Mouse (Mus musculus): ENCODE data around the gene Gm28035. TPM values are rescaled to one million over a fixed set of nuclear protein-coding genes. Genes with fewer than 3 reads are reported as not detected.

Gene Gm28035
- polyA plus RNA-seq, 1 experiment from 2014 or later: 0.18 TPM

DNA sequence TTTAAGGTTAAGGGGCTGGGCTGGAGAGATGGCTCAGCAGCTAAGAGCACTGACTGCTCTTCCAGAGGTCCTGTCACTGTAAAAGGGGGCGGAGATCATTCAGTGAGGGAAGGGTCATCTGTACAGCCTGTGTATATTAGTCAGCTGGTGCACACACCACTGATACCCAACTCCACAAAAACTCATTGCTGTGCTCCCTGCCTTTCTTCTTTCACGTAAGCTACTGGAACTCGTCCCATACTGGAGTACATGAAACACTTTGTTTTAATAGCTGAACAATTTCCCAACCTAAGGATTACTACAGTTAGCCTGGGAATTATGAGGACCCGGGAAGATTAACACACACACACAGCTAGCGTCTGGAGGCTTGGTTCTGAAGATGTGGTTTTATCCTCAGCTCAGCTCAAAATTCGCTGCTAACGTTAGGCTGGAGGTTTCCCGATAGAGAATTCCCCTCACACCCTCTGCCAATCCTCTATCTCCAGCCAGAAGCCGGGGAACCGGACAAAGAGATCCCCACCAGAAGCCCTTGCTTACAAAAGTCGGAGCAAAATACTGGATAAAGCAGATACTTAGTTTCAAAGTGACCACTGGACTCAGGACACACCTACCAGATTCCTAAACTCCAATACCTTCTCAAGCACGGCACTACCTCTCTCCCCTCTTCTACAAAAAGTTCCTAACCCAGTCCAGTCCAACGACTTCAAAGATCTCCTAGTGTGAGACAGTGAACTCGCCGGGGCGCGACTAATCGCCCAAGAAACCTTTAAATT lies 3.8 kb upstream of the Gm28035 start:
- Histone ChIP-seq H3K27ac (ENCODE audit: low read length) (peak overlapping the region; percentile 60), H3K9ac (ENCODE audit: low read length) (peak overlapping the region; percentile 73), H3K27me3 (ENCODE audit: control insufficient read depth, insufficient read depth, low read depth, low read length) (no peaks in the 10 kb centered on the region), H3K4me1 (replicated peaks; ENCODE audit: control insufficient read depth, insufficient read depth, low read length) (peaks cover 21% of the 10 kb centered on the region), H3K36me3 (ENCODE audit: control insufficient read depth, insufficient read depth, low read length) (0 out of 2 replicates have a peak, but pooled peaks cover 9% of the 10 kb centered on the region), H3K4me3 (ENCODE audit: low read length) (peak overlapping the region; percentile 93), H3K4me2 (ENCODE audit: low read depth, low read length) (peak overlapping the region; percentile 90), H3K9me3 (ENCODE audit: control insufficient read depth, low read length) (no peaks in the 10 kb centered on the region)
- 3% methylated on average over 18 of the region's 18 CpGs for WGBS
- ATAC-seq (ENCODE audit: low read depth): no peak

- peak; percentile 97 for ATAC-seq (ENCODE audit: low read depth)
- H3K27ac ChIP-seq (ENCODE audit: low read length): peak within 1 kb of the TSS; percentile 83
- no peaks in the 10 kb centered on the region for H3K27me3 ChIP-seq (ENCODE audit: control insufficient read depth, insufficient read depth, low read depth, low read length)
- peak within 1 kb of the TSS; percentile 93 for H3K4me3 ChIP-seq (ENCODE audit: low read length)
- H3K4me1 ChIP-seq (replicated peaks; ENCODE audit: control insufficient read depth, insufficient read depth, low read length): peaks cover 21% of the 10 kb centered on the region
- peak within 1 kb of the TSS; percentile 86 for H3K9ac ChIP-seq (ENCODE audit: low read length)
- peak within 1 kb of the TSS; percentile 90 for H3K4me2 ChIP-seq (ENCODE audit: low read depth, low read length)
- under 1% methylated on average over 53 of the region's 67 CpGs for whole genome bisulfite sequencing
- peaks cover 13% of the 10 kb centered on the region; the same call in 1 of the 2 replicates for H3K36me3 ChIP-seq (ENCODE audit: control insufficient read depth, insufficient read depth, low read length)
- no peaks in the 10 kb centered on the region for H3K9me3 ChIP-seq (ENCODE audit: control insufficient read depth, low read length)
Measured at GRCm38 (mm10) chr2:30237199-30237880, 3.0 kb upstream of the Gm28035 start, which contains the start of gene Lrrc8a. Gene Lrrc8a (plus strand): TSS chr2:30237715.

- Histone ChIP-seq H3K4me2 (ENCODE audit: low read depth, low read length) (peak overlapping the region; percentile 79), H3K4me3 (ENCODE audit: low read length) (peak overlapping the region; percentile 93), H3K36me3 (ENCODE audit: control insufficient read depth, insufficient read depth, low read length) (peaks cover 13% of the 10 kb centered on the region; the same call in 1 of the 2 replicates), H3K9me3 (ENCODE audit: control insufficient read depth, low read length) (no peaks in the 10 kb centered on the region), H3K27ac (ENCODE audit: low read length) (peak overlapping the region; percentile 83), H3K27me3 (ENCODE audit: control insufficient read depth, insufficient read depth, low read depth, low read length) (no peaks in the 10 kb centered on the region), H3K4me1 (replicated peaks; ENCODE audit: control insufficient read depth, insufficient read depth, low read length) (peaks cover 21% of the 10 kb centered on the region), H3K9ac (ENCODE audit: low read length) (peak overlapping the region; percentile 86)
- under 1% methylated on average over 36 of the region's 42 CpGs for WGBS
- ATAC-seq (ENCODE audit: low read depth): peak; percentile 89
Measured at GRCm38 (mm10) chr2:30237881-30238280, 2.5 kb upstream of the Gm28035 start.

DNA sequence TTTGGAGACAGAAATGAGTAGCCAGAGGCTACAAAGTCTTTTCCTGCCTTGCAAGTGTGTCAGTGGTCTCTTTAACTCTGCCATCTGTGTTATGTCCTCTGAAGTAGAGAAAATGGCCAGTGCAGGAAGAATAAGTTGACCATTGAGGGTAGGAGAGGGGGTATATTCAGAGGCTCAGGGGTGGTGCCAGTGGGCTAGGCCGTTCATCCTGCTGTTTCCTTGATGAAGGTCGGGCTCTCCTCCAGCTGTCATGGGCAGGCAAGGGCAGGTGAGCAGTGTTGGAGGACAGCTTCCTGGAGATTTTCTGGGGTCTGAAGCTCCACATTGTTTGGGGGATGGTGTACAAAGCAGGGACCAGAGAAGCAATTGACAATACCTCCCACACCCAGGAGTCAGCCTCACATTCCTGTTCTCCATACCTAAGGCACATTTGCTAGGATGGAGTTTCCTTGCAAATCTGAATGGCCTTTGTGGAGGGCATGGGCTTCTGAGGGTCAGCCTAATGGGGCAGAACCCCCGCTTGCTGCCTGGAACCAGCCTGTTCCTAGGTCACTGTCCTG lies 1.4 kb upstream of the Gm28035 start:
- Histone ChIP-seq H3K4me3 (ENCODE audit: low read length) (peak overlapping the region; percentile 93), H3K9ac (ENCODE audit: low read length) (peak overlapping the region; percentile 86), H3K9me3 (ENCODE audit: control insufficient read depth, low read length) (no peaks in the 10 kb centered on the region), H3K27ac (ENCODE audit: low read length) (peak overlapping the region; percentile 77), H3K4me1 (replicated peaks; ENCODE audit: control insufficient read depth, insufficient read depth, low read length) (peaks cover 23% of the 10 kb centered on the region), H3K4me2 (ENCODE audit: low read depth, low read length) (peak overlapping the region; percentile 79), H3K36me3 (ENCODE audit: control insufficient read depth, insufficient read depth, low read length) (peaks cover 19% of the 10 kb centered on the region), H3K27me3 (ENCODE audit: control insufficient read depth, insufficient read depth, low read depth, low read length) (no peaks in the 10 kb centered on the region)
- 70% methylated on average over 3 of the region's 3 CpGs for WGBS
- ATAC-seq (ENCODE audit: low read depth): no peak

- Histone ChIP-seq H3K36me3 (ENCODE audit: control insufficient read depth, insufficient read depth, low read length) (peaks cover 20% of the 10 kb centered on the region), H3K27ac (ENCODE audit: low read length) (peak overlapping the region; percentile 77), H3K4me3 (ENCODE audit: low read length) (no peak overlapping the region), H3K9me3 (ENCODE audit: control insufficient read depth, low read length) (no peaks in the 10 kb centered on the region), H3K4me2 (ENCODE audit: low read depth, low read length) (peak overlapping the region; percentile 79), H3K9ac (ENCODE audit: low read length) (no peak overlapping the region), H3K4me1 (replicated peaks; ENCODE audit: control insufficient read depth, insufficient read depth, low read length) (peaks cover 28% of the 10 kb centered on the region), H3K27me3 (ENCODE audit: control insufficient read depth, insufficient read depth, low read depth, low read length) (no peaks in the 10 kb centered on the region)
- 57% methylated on average over 4 of the region's 4 CpGs for WGBS
- ATAC-seq (ENCODE audit: low read depth): peak; percentile 15
Measured at GRCm38 (mm10) chr2:30239777-30240176, 590 bp upstream of the Gm28035 start.

- H3K9me3 ChIP-seq (ENCODE audit: control insufficient read depth, low read length): no peaks in the 10 kb centered on the region
- no peak overlapping the region for H3K9ac ChIP-seq (ENCODE audit: low read length)
- peaks cover 24% of the 10 kb centered on the region for H3K4me1 ChIP-seq (replicated peaks; ENCODE audit: control insufficient read depth, insufficient read depth, low read length)
- no peak overlapping the region for H3K4me3 ChIP-seq (ENCODE audit: low read length)
- 44% methylated on average over 4 of the region's 4 CpGs for WGBS
- no peak overlapping the region for H3K4me2 ChIP-seq (ENCODE audit: low read depth, low read length)
- no peaks in the 10 kb centered on the region for H3K27me3 ChIP-seq (ENCODE audit: control insufficient read depth, insufficient read depth, low read depth, low read length)
- ATAC-seq (ENCODE audit: low read depth): peak; percentile 31
- peak overlapping the region; percentile 70 for H3K27ac ChIP-seq (ENCODE audit: low read length)
- H3K36me3 ChIP-seq (ENCODE audit: control insufficient read depth, insufficient read depth, low read length): peaks cover 22% of the 10 kb centered on the region
Measured at GRCm38 (mm10) chr2:30242509-30242908, 2.1 kb downstream of the Gm28035 start.

GRCm38 (mm10) chr2:30243391-30243790 lies 3.0 kb downstream of the Gm28035 start:
- Histone ChIP-seq H3K4me1 (replicated peaks; ENCODE audit: control insufficient read depth, insufficient read depth, low read length) (peaks cover 22% of the 10 kb centered on the region), H3K27ac (ENCODE audit: low read length) (0 out of 2 replicates have a peak overlapping the region, but pooled peaks have one; percentile 29), H3K27me3 (ENCODE audit: control insufficient read depth, insufficient read depth, low read depth, low read length) (no peaks in the 10 kb centered on the region), H3K36me3 (ENCODE audit: control insufficient read depth, insufficient read depth, low read length) (peaks cover 22% of the 10 kb centered on the region), H3K9me3 (ENCODE audit: control insufficient read depth, low read length) (no peaks in the 10 kb centered on the region), H3K9ac (ENCODE audit: low read length) (no peak overlapping the region), H3K4me3 (ENCODE audit: low read length) (no peak overlapping the region), H3K4me2 (ENCODE audit: low read depth, low read length) (no peak overlapping the region)
- WGBS: 87% methylated on average over 4 of the region's 4 CpGs
- no peak for ATAC-seq (ENCODE audit: low read depth)

DNA sequence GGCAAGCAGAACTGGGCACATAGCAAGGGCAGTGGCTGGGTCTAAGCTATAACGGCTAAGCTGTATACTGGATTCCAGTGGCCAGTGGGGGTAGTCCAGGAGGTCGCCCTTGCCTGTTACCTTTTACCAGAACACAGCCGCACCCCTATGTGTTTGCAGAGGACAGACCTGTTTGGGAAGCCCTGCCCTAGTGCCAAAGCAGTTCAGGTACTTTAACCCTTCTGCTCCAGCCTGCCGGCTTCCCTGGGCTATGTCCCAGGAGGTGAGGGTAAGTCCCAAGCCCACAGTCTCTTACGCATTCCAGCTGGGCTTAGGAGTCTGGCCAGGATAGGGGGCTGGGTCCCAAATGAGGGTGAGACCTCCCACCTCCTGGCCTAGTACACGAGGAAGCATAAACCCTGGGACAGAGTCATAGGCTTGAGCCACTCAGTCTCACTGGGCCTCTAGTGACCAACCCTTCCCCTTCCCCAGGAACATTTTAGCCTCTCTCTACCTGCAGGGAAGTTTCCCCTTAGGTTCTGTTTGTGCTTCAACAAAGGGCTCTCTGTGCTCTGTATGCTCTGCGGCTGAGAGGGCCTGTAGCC lies 4.3 kb downstream of the Gm28035 start:
- peak; percentile 18; the same call in 1 of the 2 replicates for ATAC-seq (ENCODE audit: low read depth)
- Histone ChIP-seq H3K4me2 (ENCODE audit: low read depth, low read length) (no peak overlapping the region), H3K27ac (ENCODE audit: low read length) (peak overlapping the region; percentile 47), H3K9ac (ENCODE audit: low read length) (peak overlapping the region; percentile 42; the same call in 1 of the 2 replicates), H3K4me3 (ENCODE audit: low read length) (no peak overlapping the region), H3K27me3 (ENCODE audit: control insufficient read depth, insufficient read depth, low read depth, low read length) (no peaks in the 10 kb centered on the region), H3K4me1 (replicated peaks; ENCODE audit: control insufficient read depth, insufficient read depth, low read length) (peaks cover 13% of the 10 kb centered on the region), H3K9me3 (ENCODE audit: control insufficient read depth, low read length) (no peaks in the 10 kb centered on the region), H3K36me3 (ENCODE audit: control insufficient read depth, insufficient read depth, low read length) (peaks cover 27% of the 10 kb centered on the region)
- 51% methylated on average over 7 of the region's 7 CpGs for WGBS
